Comparison of ENCODE assay signal across 8 mouse cellular contexts in the genomic region with DNA sequence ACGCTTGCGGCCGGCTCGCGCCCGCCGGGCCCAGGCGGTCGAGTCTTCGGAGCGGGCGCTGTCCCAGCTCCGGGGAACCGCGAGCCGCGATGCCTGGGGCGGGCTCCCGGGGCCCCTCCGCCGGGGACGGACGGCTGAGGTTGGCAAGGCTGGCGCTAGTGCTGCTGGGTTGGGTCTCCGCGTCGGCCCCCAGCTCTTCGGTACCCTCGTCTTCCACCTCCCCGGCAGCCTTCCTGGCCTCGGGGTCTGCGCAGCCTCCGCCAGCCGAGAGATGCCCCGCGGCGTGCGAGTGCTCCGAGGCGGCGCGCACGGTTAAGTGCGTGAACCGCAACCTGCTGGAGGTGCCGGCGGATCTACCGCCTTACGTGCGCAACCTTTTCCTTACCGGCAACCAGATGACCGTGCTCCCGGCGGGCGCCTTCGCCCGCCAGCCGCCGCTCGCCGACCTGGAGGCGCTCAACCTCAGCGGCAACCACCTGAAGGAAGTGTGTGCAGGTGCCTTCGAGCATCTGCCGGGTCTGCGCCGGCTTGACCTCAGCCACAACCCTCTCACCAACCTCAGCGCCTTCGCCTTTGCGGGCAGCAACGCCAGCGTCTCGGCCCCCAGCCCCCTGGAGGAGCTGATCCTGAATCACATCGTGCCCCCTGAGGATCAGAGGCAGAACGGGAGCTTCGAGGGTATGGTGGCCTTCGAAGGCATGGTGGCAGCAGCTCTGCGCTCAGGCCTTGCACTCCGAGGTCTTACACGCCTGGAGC. TPM values are rescaled to one million over a fixed set of nuclear protein-coding genes. Genes with fewer than 3 reads are reported as not detected.
DNase-seq lines count a peak whose midpoint lies in the region; ATAC-seq lines count a peak whose summit lies in the region.

No protein-coding gene starts in this region.

- peak overlapping the region; percentile 98 for H3K4me2 ChIP-seq in midbrain, embryonic 16.5 days (ENCODE audit: low read length)

- 2% methylated on average over 80 of the region's 80 CpGs for WGBS in midbrain, embryonic 16.5 days

- peaks cover 7% of the 10 kb centered on the region; the same call in 1 of the 2 replicates for H3K4me1 ChIP-seq in midbrain, embryonic 16.5 days (ENCODE audit: control insufficient read depth, insufficient read depth, low read length)

- H3K4me3 ChIP-seq in midbrain, embryonic 16.5 days (ENCODE audit: low read depth, low read length), result peak overlapping the region; percentile 60

- H3K27ac ChIP-seq in midbrain, embryonic 16.5 days (ENCODE audit: low read length), result peak overlapping the region; percentile 64

- peak; percentile 7 for DNase-seq in kidney, adult 11 months
- no peak for DNase-seq in kidney, postnatal 25 days
- DNase-seq in ES-CJ7 (ENCODE audit: low read depth, low spot score), result peak; percentile 25
- peak; percentile 54 for DNase-seq in embryo, embryonic 9.5 days (ENCODE audit: extremely low spot score)
- peak; percentile 5 for DNase-seq in induced T-regulatory cell, adult 2 months (ENCODE audit: low read depth)
- no peak for DNase-seq in Muller cell, postnatal 12 days (ENCODE audit: inconsistent ontology term)
- no peak for DNase-seq in adrenal gland, postnatal 36 days

- 0 out of 2 replicates have a peak, but pooled peaks cover 3% of the 10 kb centered on the region for H3K9me3 ChIP-seq in midbrain, embryonic 16.5 days (replicated peaks; ENCODE audit: control insufficient read depth, low read length, poor library complexity, severe bottlenecking)

- peak overlapping the region; percentile 75 for H3K9ac ChIP-seq in midbrain, embryonic 16.5 days (ENCODE audit: low read depth, low read length)

- no peaks in the 10 kb centered on the region for H3K36me3 ChIP-seq in midbrain, embryonic 16.5 days (ENCODE audit: control insufficient read depth, insufficient read depth, low read length)

- no peaks in the 10 kb centered on the region; the same call in none of the 2 replicates for H3K27me3 ChIP-seq in midbrain, embryonic 16.5 days (ENCODE audit: control insufficient read depth, insufficient read depth, low read depth, low read length)

- peak; percentile 63 for ATAC-seq in midbrain, embryonic 16.5 days

RNA-seq across cellular contexts. Expression of a gene that starts 1.9 kb away (rescaled TPM):
- polyA plus RNA-seq in midbrain, embryonic 16.5 days (2015; fragmentation: Nextera tagmentation; extraction: Ambion mirVana), result 12.0 and 13.4 TPM in 2 replicates
- 1 to 10 TPM; 2.7 to 4.7 TPM for total RNA-seq in adrenal gland, postnatal 36 days (2021)

Comparison
In these comparisons a context has a peak if more than half of its experiments do, and no peak if none do; other contexts are left out.
1. DNase-seq: peak in kidney, adult 11 months (single experiment), ES-CJ7 (single experiment), embryo, embryonic 9.5 days (single experiment) and induced T-regulatory cell, adult 2 months (single experiment); none in kidney, postnatal 25 days (0 of 2), Muller cell, postnatal 12 days (single experiment) and adrenal gland, postnatal 36 days (0 of 2).